Mouse (Mus musculus) CH12.LX (cell line): Measurements from ENCODE around the gene Rb1. TPM values are rescaled to one million over a fixed set of nuclear protein-coding genes. Genes with fewer than 3 reads are reported as not detected.

ENCODE experiments used
- DNase-seq: peaks from one replicate; pipeline ENCODE4 v3.0.0-alpha.2; 2013; ENCODE audit errors: extremely low read depth
- H3K27ac ChIP-seq: 2 replicates; pipeline ENCODE4 v1.5.1; 2012; ENCODE audit warnings: low read depth, mild to moderate bottlenecking, control low read depth, moderate library complexity; ENCODE audit not compliant: insufficient read depth
- H3K27me3 ChIP-seq: replicated peaks from 2 replicates; pipeline ENCODE3; 2012; ENCODE audit warnings: inconsistent platforms
- H3K36me3 ChIP-seq, 2 experiments: replicated peaks in 1 of 2; 2 replicates each; pipeline versions ENCODE3 to v1.6.1; 2012; ENCODE audit warnings: inconsistent platforms in 1 of 2, low read length in 1 of 2, mild to moderate bottlenecking in 1 of 2, mixed read lengths in 1 of 2, moderate library complexity in 1 of 2; ENCODE audit not compliant: control insufficient read depth in 1 of 2, insufficient read depth in 1 of 2
- H3K4me1 ChIP-seq, 2 experiments: 2 replicates each; pipeline ENCODE4 v1.6.1; 2012; ENCODE audit warnings: inconsistent platforms in 1 of 2, moderate library complexity in 1 of 2; ENCODE audit not compliant: insufficient read depth in 2 of 2, control insufficient read depth in 1 of 2
- H3K4me2 ChIP-seq: 2 replicates; pipeline ENCODE4 v1.6.1; 2012; ENCODE audit warnings: low read depth, mild to moderate bottlenecking, control low read depth; ENCODE audit not compliant: poor library complexity, insufficient read depth, severe bottlenecking
- H3K4me3 ChIP-seq, 3 experiments: fragments of 150-350 bp in 1 of 3; sonication (generic) in 1 of 3; replicated peaks in 1 of 3; 2 replicates each; pipeline versions ENCODE3 to v1.5.1; 2011 to 2012; ENCODE audit warnings: low read depth in 2 of 3, low read length in 2 of 3, mild to moderate bottlenecking in 2 of 3, moderate library complexity in 2 of 3, control low read depth in 1 of 3, improper control_type of control experiment in 1 of 3, inconsistent platforms in 1 of 3, mixed read lengths in 1 of 3; ENCODE audit not compliant: poor library complexity in 1 of 3
- H3K79me2 ChIP-seq: replicated peaks from 2 replicates; pipeline ENCODE4 v1.6.1; 2012; ENCODE audit warnings: mild to moderate bottlenecking, moderate library complexity; ENCODE audit not compliant: control insufficient read depth, poor library complexity, insufficient read depth, severe bottlenecking; ENCODE audit errors: extremely low read depth
- H3K9ac ChIP-seq: 2 replicates; pipeline ENCODE4 v1.6.1; 2012; ENCODE audit warnings: low read depth, mild to moderate bottlenecking, control low read depth, moderate library complexity; ENCODE audit not compliant: insufficient read depth
- H3K9me3 ChIP-seq: replicated peaks from 2 replicates; pipeline ENCODE3; 2012; ENCODE audit warnings: low read length, inconsistent platforms, mixed read lengths
- BHLHE40 ChIP-seq: IDR thresholded peaks from 2 replicates; pipeline ENCODE4 v1.6.1; 2011; ENCODE audit warnings: mild to moderate bottlenecking, low read depth, low read length, improper control_type of control experiment
- CHD1 ChIP-seq: IDR thresholded peaks from 2 replicates; pipeline ENCODE4 v1.6.1; 2012; ENCODE audit warnings: low read depth, low read length, improper control_type of control experiment, inconsistent platforms
- CHD2 ChIP-seq: IDR thresholded peaks from 2 replicates; pipeline ENCODE4 v1.6.1; 2011; ENCODE audit warnings: low read length, improper control_type of control experiment
- E2F4 ChIP-seq: IDR thresholded peaks from 2 replicates; pipeline ENCODE4 v1.6.1; 2011; ENCODE audit warnings: low read depth, low read length, improper control_type of control experiment; ENCODE audit not compliant: insufficient replicate concordance
- ELF1 ChIP-seq: IDR thresholded peaks from 2 replicates; pipeline ENCODE4 v1.6.1; 2014; ENCODE audit warnings: low read depth, mild to moderate bottlenecking, inconsistent platforms, low read length, improper control_type of control experiment
- EP300 ChIP-seq: IDR thresholded peaks from 2 replicates; pipeline ENCODE4 v1.6.1; 2011; ENCODE audit warnings: low read length, improper control_type of control experiment
- HCFC1 ChIP-seq: IDR thresholded peaks from 2 replicates; pipeline ENCODE4 v1.6.1; 2012; ENCODE audit warnings: low read depth, mild to moderate bottlenecking, inconsistent platforms, low read length, improper control_type of control experiment
- IRF4 ChIP-seq: IDR thresholded peaks from 2 replicates; pipeline ENCODE4 v1.6.1; 2014; ENCODE audit warnings: low read depth, mild to moderate bottlenecking, inconsistent platforms, low read length, improper control_type of control experiment
- JUN ChIP-seq: IDR thresholded peaks from 2 replicates; pipeline ENCODE4 v1.6.1; 2011; ENCODE audit warnings: low read depth, mild to moderate bottlenecking, low read length, improper control_type of control experiment, moderate library complexity; ENCODE audit not compliant: insufficient read depth
- JUND ChIP-seq: conservative IDR thresholded peaks from 2 replicates; pipeline ENCODE4 v1.6.1; 2011; ENCODE audit warnings: low read depth, low read length, improper control_type of control experiment
- MAFK ChIP-seq: IDR thresholded peaks from 2 replicates; pipeline ENCODE4 v1.6.1; 2011; ENCODE audit warnings: low read length, improper control_type of control experiment; ENCODE audit not compliant: insufficient replicate concordance
- MAZ ChIP-seq: IDR thresholded peaks from 2 replicates; pipeline ENCODE4 v1.6.1; 2012; ENCODE audit warnings: low read depth, mild to moderate bottlenecking, inconsistent platforms, low read length, improper control_type of control experiment, moderate library complexity
- MEF2A ChIP-seq: IDR thresholded peaks from 2 replicates; pipeline ENCODE4 v1.6.1; 2014; ENCODE audit warnings: low read depth, mild to moderate bottlenecking, inconsistent platforms, low read length, improper control_type of control experiment, borderline replicate concordance
- MXI1 ChIP-seq: IDR thresholded peaks from 2 replicates; pipeline ENCODE4 v1.6.1; 2011; ENCODE audit warnings: mild to moderate bottlenecking, low read depth, low read length, improper control_type of control experiment
- NRF1 ChIP-seq: IDR thresholded peaks from 2 replicates; pipeline ENCODE4 v1.6.1; 2014; ENCODE audit warnings: low read depth, mild to moderate bottlenecking, inconsistent platforms, low read length, improper control_type of control experiment, moderate library complexity
- POLR2AphosphoS2 ChIP-seq: IDR thresholded peaks from 2 replicates; pipeline ENCODE4 v1.6.1; 2011; ENCODE audit warnings: low read depth, low read length, improper control_type of control experiment
- TCF12 ChIP-seq: IDR thresholded peaks from 2 replicates; pipeline ENCODE4 v1.6.1; 2014; ENCODE audit warnings: low read depth, mild to moderate bottlenecking, inconsistent platforms, low read length, improper control_type of control experiment
- USF1 ChIP-seq: IDR thresholded peaks from 2 replicates; pipeline ENCODE4 v1.6.1; 2014; ENCODE audit warnings: low read depth, mild to moderate bottlenecking, inconsistent platforms, low read length, improper control_type of control experiment
- ZMIZ1 ChIP-seq: IDR thresholded peaks from 2 replicates; pipeline ENCODE4 v1.6.1; 2012; ENCODE audit warnings: low read depth, mild to moderate bottlenecking, inconsistent platforms, low read length, improper control_type of control experiment
- dilution Hi-C: fragments of 300-500 bp; cut with MboI; formaldehyde crosslinking; loops from 2 replicates; pipeline ENCODE4 v1.14.3; 2020; ENCODE audit warnings: low sequenced_read_pairs; ENCODE audit not compliant: extremely low pct_unique_long_range_greater_than_20kb, extremely low pct_ligation_motif_present
- in situ Hi-C: fragments of 300-500 bp; cut with MboI; formaldehyde crosslinking; loops from 3 replicates; pipeline ENCODE4 v1.14.3; 2019; ENCODE audit warnings: low sequenced_read_pairs, low pct_ligation_motif_present, low pct_unique_long_range_greater_than_20kb, mixed read lengths
- polyA plus RNA-seq: library from polyadenylated mRNA; unstranded; fragments of >175 nt; gene quantifications from 2 replicates; pipeline ENCODE4 v1.2.1, GENCODE M21; 2012; ENCODE audit warnings: low read depth; ENCODE audit not compliant: insufficient read length
- total RNA-seq, 2 experiments: library from RNA; depleted of rRNA; stranded (reverse); fragments of 300-350 nt in 1 of 2; fragments of >200 nt in 1 of 2; gene quantifications; 2 replicates each; pipeline ENCODE4 v1.2.3; 2012 to 2014

The Rb1 gene
- total and polyA plus RNA-seq, 3 experiments = 13.6 to 16.7 (median 15.2) TPM

DNA sequence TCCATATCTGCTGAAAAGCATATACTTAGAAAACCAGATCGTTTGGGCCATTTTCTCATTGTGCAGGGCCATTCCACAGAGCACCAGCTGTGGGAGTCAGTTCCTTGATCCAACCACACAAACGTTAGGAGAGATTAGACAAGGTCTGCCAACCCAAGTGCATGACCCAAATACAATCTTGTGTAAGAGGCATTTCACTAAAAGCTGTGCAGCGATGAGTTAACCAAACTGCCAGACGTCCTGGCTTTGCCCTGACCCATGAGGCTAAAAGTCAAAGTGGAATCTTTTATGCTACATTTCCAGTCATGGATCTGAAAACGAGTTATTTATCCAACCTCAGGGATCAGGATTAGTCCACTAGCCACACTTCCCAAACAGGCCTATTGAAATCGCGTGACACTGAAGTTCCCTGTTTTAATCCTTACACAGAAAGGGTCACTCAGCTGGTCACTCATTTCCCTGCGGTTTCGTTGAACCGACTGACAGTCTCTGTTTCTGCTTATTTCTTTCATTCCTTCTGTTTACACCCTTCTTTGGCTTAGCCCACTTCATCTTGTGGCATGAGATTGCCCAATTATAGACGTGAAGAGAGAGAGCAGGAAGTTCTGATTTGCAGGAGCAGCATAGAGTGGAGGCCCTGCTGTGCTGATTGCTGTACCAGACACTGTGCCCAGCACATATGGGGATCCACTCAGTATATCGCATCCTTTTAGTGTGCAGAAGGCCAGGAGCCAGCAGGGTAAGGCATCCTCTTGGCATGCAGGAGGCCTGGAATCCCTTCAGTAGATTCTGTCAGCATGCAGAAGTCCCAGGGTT lies 153.2 kb downstream of the Rb1 start:
- no peak overlapping the region for H3K4me2 ChIP-seq
- no peak overlapping the region for H3K9ac ChIP-seq
- peaks cover 8 to 62% of the 10 kb centered on the region in 2 experiments for H3K4me1 ChIP-seq
- H3K9me3 ChIP-seq = no peaks in the 10 kb centered on the region
- in situ Hi-C loops = loop anchor here (10.0 kb wide), 1 partner anchor 62 kb away; the partner anchor contains the start of gene Lpar6
- no peaks in the 10 kb centered on the region for H3K79me2 ChIP-seq
- H3K36me3 ChIP-seq = peaks cover 13 to 35% of the 10 kb centered on the region in 2 experiments
- DNase-seq = no peak
- no peaks in the 10 kb centered on the region for H3K27me3 ChIP-seq
- dilution Hi-C loops = no loop called here
- no peak overlapping the region for H3K27ac ChIP-seq
- no peak for TF ChIP-seq E2F4
- no peak for TF ChIP-seq ZMIZ1
- no peak for TF ChIP-seq IRF4
- no peak for TF ChIP-seq JUND
- TF ChIP-seq USF1 = no peak
- TF ChIP-seq MEF2A = no peak
- TF ChIP-seq TCF12 = no peak
- no peak for TF ChIP-seq MAFK
- TF ChIP-seq ELF1 = no peak
- no peak for TF ChIP-seq NRF1
- no peak for TF ChIP-seq HCFC1
- TF ChIP-seq JUN = no peak
- TF ChIP-seq MAZ = no peak
- TF ChIP-seq EP300 = no peak
- no peak for TF ChIP-seq MXI1
- TF ChIP-seq CHD2 = no peak
- TF ChIP-seq CHD1 = no peak
- TF ChIP-seq POLR2AphosphoS2 = no peak
- TF ChIP-seq BHLHE40 = no peak
- H3K4me3 ChIP-seq = no peak overlapping the region
